Mouse (Mus musculus): Measurements from ENCODE around the gene Vwa2.

GRCm38 (mm10) chr19:56828305-56828704 lies 45.7 kb upstream of the Vwa2 start:
- TF ChIP-seq EP300 (IDR thresholded peaks at IDR 0.05; ENCODE audit: low read depth): no peak
- TF ChIP-seq CTCF (IDR thresholded peaks at IDR 0.05; ENCODE audit: low read depth): no peak

Measured in liver, embryonic 14.5 days (tissue).